Mouse (Mus musculus) T-helper 17 cell (primary cell): ENCODE data around the gene Mgat5.

Experiments
- in situ Hi-C, 2 experiments: fragments of 300-600 bp; cut with MboI, MseI; formaldehyde crosslinking; loops; 1 replicate in 1 of 2; 2 replicates in 1 of 2; pipeline ENCODE4 v1.15.1; 2025; ENCODE audit warnings: high pct_unique_total_duplicates in 2 of 2

Gene Mgat5

DNA sequence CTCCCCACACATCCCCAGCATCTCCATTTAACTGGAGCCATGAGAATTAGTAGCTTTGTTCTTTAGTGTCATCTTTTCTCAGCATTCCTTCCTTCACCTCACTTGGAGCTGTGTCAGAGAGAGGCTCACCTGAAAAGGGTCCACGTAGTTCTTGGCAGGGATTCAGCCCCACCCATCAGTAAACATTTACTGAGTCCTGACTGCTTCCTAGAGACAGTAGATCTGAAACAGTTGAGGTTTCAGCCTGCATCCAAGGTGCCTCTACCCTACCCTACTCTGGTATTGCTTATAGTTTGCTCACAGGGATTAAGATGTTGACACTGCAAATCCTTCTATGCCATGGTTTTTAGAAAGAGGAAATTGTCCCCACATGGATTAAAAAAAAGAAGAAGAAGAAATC, 43.6 kb downstream of the Mgat5 start:
- in situ Hi-C loops = no loop called here

DNA sequence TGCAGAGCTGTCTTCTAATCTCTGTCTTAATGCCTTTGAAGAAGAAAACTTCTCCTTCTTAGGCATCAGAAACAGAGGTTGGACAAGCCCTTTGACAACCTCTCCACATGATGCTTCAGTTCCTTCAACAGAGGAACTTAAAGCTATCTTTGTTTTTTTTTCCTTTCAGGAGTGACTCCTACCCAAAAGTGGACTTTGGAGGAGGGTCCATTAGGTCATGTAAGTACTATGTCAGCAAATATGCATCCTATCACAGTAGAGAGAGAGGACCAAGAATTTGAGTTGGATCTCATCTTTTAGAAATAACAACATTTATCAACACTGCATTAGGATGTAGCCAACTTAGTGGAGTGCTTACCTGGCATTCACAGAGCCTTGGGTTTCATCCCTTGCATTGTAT, 44.8 kb downstream of the Mgat5 start:
- in situ Hi-C loops = no loop called here

DNA sequence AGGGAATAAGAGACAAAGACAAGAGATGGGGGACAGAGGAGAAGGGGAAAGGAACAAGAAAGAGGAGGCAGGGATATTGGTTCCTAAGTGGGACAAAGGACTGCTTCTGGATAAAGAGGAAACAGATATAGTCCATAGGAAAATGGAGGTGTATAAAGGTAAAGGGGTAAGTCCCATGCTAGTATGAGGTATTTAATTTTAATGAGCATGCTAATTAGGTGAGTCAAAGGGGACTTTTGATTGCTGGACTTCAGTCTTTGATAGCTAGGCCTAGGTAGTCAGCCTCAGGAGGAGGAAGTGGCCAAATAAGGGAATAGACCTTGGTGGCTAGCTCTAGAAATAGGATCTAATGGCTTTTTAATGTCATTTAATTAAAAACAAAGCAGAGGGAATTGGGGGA, 45.5 kb downstream of the Mgat5 start:
- in situ Hi-C loops = no loop called here

DNA sequence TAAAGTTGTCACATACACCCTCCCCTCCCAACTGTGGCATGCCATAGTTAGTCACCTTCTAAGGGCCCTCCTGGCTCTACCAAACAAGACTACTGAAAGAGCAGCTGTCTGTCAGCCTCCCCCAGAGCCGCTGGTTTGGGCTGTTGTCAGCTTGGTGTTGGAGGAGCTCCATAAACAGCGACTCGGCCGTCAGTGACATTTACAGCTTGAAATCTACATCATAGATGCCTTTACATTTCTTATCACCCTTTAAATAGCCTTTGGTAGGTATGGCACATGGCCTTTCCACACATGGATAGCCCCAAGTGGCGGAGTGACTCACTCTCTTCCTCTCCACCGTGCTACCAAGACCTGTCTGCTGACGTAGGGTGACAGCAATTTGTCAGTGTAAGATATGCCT, 46.9 kb downstream of the Mgat5 start:
- in situ Hi-C loops = no loop called here

DNA sequence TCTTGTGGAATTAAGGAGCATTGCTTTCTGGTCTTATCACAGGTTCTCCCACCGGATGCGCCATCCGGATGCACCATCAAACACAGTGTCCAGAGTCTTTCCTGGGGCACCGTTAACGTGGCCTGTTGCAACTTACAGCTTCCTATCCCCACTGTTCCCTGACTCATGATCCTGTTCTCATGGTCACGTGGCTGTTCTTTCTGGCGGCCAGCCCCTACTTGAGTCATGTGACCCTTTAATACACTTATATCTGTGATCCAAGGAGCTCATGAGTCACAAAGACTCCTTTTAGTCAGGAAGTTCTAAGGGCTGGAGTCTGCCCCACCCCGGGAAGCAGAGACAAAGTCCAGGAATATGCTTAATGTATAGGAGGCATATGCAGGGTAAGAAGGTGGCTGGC, 52.2 kb downstream of the Mgat5 start:
- in situ Hi-C loops = no loop called here

DNA sequence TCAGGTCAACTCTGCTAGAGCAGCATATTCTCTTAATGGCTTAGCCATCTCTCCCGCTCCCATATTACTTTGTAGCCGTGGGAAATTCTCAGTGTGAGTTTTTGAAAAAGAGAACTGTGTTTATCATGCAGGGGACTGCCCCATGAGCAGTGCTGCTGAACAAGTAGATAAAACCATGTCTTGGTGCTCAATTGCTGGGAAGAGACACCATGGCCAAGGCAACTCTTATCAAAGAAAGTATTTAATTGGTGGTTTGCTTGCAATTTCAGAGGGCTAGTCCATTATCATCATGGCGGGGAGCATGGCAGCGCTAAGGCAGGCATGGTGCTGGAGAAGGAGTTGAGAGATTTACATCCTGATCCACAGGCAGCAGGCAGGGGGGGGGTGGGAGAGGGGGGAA, 54.9 kb downstream of the Mgat5 start:
- in situ Hi-C loops = no loop called here

DNA sequence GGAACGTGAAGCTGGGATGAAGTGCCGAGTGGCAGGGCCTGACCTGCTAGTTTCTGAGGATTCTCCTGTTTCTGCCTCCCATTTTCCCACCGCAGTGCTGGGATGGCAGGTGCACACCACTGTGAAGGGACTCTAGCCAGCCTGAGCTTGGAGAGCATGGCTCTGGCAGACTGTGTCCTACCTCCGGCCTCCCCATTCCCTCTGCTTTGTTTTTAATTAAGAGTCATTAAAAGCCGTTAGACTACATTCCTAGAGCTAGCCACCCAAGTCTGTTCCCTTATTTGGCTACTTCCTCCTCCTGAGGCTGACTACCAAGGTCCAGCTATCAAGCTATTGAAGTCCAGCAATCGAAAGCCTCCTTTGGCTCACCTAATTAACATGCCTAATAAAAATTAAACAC, 56.2 kb downstream of the Mgat5 start:
- in situ Hi-C loops = no loop called here

DNA sequence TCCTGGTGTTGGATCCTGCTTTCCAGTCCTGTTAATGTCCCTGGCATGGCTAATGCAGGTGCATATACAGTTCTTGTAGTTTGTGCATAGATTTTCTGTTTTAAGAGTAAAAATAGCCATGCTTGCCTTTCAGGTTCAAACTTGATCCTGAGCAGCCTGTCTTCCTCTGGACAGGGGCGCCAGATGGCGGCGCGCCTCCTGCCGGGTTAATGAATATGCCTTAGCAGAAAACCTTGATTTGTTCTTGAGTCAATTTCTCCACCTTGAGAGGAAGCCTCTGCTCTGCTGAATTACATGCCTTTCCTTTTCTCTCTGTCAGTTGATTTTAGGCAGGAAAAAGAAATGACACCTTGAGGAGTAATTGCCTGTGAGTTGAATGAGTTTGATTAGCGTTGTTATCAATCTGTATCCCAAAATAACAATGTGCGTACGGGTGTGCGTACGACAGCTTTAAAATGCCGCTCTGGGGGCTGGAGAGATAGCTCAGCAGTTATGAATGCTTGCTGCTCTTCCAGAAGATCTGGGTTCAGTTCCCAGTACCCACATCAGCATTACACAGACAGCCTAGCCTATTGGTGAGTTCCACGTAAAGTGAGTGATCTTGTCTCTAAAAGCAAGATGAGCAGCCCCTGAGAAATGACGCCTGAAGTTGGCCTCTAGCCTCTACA, 57.5 kb downstream of the Mgat5 start:
- in situ Hi-C loops = no loop called here

DNA sequence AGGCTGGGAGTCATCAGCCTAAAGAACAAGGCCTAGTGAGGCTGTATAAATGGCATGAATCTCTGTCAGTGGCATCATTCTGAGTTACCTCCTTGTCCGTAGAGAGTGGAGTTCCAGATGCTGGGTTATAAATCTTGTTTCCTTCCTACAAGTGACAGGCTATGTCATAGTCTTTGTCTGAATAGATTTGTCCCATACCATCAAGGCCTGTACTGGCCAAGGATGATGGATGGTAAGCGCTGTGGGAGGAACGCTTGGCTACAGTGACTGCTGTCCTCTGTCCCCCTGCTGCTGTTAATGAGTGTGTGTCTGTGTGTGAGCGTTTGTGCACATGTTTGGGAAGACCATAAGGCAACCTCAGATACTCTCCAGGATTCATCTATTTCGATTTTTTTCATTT, 63.2 kb downstream of the Mgat5 start:
- in situ Hi-C loops = no loop called here

DNA sequence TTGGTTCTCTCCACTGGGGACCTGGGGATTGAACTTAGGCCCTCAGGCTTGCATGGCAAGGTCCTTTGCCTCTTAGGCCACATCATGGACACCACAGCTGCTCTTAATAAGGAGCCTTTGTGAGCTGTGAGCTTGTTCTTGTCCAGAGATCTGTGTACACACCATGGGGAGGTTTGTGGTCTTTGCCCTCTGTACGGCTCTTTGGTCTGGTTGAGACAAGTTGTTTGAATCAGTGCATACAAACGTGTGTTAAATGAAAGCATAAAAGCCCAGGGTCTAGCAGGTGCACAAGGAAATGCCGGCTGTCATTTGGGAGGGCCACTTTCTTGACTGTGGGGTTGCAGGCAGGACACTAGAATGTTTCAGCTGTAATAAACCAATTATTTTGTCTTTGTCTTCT, 64.5 kb downstream of the Mgat5 start:
- in situ Hi-C loops = no loop called here

DNA sequence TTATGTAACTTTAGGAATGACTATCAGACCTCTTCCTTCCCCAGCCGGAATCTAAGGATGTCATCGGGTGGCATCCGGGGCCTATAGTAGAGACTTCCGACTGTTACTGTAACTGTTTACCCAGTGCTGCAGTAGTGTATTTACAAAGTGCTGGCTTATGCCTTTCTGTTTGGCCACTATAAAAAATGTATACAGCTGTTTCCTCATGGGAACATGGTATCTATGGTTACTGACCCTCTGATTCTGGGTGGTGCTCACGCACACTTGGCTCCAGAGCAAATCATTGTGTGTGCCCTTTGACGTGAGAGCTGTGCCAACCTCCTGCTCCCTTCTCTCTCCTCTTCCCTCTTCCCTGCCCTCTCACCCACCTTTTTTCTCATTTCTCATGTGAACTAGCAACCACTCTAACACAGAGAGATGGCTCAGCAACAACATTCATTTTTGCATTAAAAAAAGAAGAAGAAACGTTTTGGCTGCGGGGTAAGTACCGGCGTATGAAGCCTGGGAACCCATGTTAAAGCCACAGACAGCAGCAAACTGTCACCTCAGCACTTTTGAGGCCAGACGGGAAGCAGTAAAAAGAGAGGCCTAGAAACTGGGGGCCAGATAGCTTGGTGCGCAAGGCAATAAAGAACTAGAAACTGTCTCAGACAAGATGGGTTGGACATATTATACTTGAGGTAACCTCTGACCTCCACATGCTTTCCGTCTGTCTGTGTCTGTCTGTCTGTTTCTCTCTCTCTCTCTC, 65.6 kb downstream of the Mgat5 start:
- in situ Hi-C loops = no loop called here

DNA sequence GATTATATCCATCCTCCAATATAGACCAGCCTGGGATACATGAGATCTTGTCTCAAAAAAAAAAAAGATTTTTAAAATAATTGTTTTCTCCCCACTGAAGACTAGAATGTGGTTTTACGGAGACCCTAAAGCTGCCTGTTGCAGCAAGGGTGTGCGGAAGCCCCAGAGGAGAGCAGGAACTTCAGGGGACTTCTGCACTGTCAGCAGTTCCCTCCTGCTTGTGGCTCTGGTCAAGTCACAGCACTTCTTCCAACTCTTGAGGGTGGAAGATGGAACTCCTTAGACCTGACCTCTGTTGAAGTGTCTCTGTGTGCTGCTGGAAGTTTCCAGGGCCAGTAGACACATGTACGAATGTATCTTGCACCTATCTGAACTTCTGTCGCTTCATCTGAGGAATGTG, 66.3 kb downstream of the Mgat5 start:
- in situ Hi-C loops = no loop called here

DNA sequence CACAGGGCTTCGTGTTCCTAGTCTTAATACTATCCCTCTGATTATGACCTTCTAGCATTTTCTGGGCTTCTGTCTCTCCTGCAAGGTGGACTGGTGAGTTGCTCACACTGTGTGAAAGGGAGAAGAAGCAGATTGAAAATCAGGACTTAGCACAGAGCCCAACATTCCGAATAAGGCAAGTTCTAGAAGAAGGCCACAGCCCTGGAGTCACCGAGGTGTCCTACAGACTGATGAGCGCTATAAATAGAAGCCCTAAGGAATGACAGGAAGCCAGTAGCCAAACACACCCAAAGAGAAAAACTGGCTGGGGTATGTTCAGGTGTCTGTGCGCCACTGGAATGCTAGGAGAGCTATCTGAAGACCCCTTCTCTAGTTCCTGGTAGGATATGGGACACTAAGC, 68.5 kb downstream of the Mgat5 start:
- in situ Hi-C loops = no loop called here

DNA sequence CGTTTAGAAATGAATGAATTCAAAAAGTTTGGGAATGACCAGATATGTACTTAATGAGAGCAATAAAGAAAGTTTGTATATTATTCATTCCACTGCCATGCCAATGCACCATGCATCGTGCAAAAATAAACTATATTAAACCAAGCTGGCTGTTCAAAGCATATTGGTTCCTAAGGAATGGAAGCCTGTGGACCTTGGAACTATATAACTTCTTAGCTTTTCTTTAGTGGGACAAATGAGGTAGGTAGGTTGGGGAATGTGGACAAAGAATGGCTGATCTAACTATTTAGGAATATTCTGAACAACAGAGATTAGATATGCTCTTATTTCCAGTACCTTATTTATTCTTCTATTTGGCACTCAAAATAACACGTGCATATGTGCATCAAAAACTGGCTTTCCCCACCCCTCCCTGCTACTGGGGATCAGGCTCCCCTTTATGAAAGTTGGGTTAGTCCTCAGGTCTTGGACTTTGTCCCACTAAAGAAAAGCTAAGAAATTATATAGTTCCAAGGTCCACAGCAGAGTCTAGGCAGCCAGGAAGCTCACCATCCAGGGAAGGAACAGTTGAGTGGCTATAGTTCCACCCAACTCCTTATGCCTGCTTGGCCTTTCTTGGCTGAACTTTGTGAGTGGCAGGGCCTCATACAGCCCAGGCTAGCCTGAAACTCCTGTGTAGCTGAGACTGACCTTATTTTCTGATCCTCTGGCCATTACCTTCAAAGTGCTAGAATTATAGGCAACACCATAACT, 70.9 kb downstream of the Mgat5 start:
- in situ Hi-C loops = no loop called here

DNA sequence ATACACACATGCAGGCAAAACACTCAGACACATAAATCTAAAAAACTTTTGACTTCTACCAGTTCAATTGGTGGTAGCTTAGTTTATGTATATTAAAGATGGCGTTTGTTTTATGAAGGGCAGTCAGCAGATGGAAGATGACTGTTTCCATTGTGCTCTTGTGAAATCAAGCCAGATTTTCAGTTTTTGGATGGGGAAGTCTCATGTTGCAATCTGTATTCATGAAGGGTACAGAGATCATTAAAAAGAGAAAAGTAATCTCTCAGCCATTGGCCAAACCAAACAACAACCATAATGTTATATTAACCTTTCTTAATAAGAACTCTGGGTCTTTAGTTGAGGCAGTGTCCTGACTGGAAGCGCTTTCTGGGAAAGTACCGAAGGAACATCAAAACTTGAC, 73.3 kb downstream of the Mgat5 start:
- in situ Hi-C loops = no loop called here

DNA sequence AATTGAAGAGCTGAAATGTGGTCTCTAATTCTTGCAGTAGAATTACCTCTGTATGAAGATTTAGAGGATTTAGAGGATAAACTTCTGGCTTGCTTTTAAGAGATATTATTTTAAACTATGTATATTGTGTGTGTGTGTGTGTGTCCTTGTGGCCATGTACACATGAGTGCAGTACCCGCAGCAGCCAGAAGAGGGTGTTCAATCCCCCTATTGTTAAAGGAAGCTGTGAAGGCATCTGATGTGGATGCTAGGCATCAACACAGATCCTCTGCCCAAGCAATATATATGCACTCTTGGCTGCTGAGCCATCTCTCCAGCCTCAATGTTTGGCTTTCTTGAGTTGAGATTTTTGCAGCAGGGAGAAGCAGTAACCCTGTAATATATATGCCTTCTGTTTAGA, 75.4 kb downstream of the Mgat5 start:
- in situ Hi-C loops = no loop called here

DNA sequence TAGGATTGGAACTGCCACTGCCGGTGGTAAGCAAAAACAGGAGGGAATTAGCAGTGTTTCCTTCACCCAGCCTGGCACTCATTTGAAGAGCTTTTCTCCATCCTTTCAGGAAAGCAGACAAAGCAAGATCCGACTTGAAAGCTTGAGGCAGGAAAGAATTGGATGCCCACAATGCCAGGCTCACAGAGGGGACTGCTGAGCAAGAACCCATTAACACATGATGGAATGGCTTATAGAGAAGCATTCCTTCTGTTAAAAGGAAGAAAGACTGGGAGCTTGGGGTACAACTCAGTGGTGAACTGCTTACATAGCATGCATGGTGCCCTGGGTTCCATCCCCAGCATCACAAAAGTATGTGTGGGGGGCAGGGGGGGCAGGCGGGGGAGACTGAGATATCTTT, 80.2 kb downstream of the Mgat5 start:
- in situ Hi-C loops = no loop called here

DNA sequence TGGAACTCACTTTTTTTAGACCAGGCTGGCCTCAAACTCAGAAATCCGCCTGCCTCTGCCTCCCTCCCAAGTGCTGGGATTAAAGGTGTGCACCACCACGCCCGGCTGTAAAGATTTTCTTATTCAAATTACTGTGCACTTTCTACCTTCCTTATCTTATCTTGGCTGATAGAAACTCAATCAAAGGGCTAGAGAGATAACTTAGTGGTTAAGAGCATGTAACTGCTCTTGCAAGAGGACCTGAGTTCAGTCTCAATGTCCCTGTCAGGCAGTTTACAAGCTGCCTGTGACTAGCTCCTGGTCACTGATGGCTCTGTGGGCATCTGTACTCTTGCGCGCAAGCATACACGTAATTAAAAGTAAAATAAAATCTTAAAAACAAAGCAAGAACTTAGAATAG, 82.7 kb downstream of the Mgat5 start:
- in situ Hi-C loops = no loop called here

DNA sequence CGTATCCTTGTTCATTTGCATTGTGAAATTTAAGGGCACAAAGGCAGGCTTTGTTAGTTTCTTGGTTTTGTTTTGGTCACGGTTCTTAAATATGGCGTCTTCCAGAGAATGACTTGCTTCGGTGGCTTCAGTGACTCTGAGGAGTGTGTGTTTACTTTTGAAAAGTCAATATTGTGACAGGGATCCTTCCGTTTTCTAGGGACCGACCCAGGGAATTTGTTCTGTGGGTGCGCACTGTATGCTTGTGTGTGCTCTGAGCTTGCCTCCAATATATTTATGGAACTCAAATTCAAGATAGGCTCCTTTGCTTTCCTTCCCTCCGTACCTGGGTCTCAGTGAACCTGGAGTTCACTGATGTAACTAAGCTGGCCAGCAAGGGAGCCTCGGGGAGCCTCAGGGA, 86.1 kb downstream of the Mgat5 start:
- in situ Hi-C loops = loop anchor here in 1 of 2 experiments (10.0 kb wide), 2 partner anchors 54 to 1414 kb away; no protein-coding TSS in a partner anchor

DNA sequence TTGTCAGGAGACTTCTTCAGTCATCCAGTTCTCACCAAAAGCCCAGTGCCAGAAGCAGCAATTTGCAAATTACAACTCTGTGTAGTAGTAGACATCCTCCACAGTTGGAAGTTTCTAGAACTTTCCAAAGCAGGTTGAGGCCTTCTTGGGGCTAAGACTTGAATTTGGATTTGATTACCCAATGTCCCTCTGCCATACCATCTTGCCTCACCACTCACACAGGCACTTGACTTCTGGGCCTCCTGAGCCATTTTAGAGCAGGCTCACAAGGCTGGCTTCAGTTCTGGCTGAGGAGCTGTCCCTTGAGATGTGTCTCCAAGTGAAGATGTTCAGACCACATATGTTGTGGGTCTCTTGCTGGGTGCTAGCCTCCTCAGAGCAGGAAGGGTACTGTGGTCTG, 86.9 kb downstream of the Mgat5 start:
- in situ Hi-C loops = loop anchor here in 1 of 2 experiments (10.0 kb wide), 2 partner anchors 53 to 1413 kb away; no protein-coding TSS in a partner anchor

DNA sequence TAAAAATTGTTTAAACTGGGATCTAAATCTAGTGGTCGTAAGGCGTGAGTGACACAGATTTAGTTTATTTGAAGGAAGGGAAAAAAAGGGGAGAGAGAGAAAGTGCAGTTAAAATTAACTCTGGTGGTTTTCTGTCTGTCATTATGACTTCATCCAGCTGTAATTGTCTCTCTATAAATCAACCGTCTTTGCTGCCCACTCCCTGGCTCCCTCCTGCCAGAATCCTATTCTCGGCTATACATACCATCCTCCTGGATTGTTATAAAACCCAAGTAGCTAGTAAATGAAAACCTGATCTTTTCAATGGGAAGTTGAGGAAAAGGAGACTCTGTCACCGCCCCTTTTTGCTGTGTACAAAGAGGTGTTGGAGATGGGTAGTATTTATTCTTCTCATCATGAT, 88.5 kb downstream of the Mgat5 start:
- in situ Hi-C loops = loop anchor here in 1 of 2 experiments (10.0 kb wide), 2 partner anchors 52 to 1412 kb away; no protein-coding TSS in a partner anchor

DNA sequence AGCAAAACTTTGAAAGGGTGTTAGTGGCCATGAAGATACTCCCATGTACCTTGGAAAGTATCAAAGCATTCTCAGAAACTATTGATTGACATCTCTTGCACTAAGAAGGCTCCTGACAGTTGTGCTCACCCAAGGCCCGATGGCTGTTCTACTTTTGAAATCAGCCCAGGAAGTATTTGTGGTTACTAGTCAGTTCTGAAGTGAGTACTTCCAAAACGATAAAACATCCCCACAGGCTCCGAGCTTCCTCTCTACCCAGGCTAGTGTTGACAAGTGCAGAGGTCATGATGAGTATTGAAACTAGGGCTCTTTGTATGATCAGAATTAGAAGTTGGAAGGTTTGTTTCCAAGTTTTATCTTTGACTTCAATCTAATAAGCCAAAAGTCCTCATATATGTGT, 92.0 kb downstream of the Mgat5 start:
- in situ Hi-C loops = loop anchor here (5.0 to 10.0 kb wide), 4 partner anchors 48 to 1408 kb away; partner anchors contain the start of gene Mgat5 (in 1 of the 2)
